Mouse (Mus musculus) heart, embryonic 13.5 days (tissue): Measurements from ENCODE around the gene Gm4340. TPM values are rescaled to one million over a fixed set of nuclear protein-coding genes. Genes with fewer than 3 reads are reported as not detected.

Experiments used
- polyA plus RNA-seq: library from polyadenylated mRNA; unstranded; fragments of >200 nt; fragmentation: Nextera tagmentation; extraction: Ambion mirVana; gene quantifications from 2 replicates; pipeline ENCODE4 v1.2.1, GENCODE M21; 2015

Gm4340 gene
- polyA plus RNA-seq, 1 experiment from 2014 or later, result not detected

Other genes with a start within 250 kb of the Gm4340 start
- not detected in 2 replicates for gene Gm21293, start 51.1 kb upstream of the Gm4340 start, polyA plus RNA-seq
- gene Gm6763, start 42.5 kb upstream of the Gm4340 start, polyA plus RNA-seq, result not detected in 2 replicates
- not detected in 2 replicates for gene Gm8764, start 34.0 kb upstream of the Gm4340 start, polyA plus RNA-seq
- gene Gm21304, start 25.5 kb upstream of the Gm4340 start, polyA plus RNA-seq, result not detected in 2 replicates
- not detected in 2 replicates for gene Gm21312, start 17.0 kb upstream of the Gm4340 start, polyA plus RNA-seq
- not detected in 2 replicates for gene Gm20765, start 8.5 kb upstream of the Gm4340 start, polyA plus RNA-seq